Mouse (Mus musculus) stomach, embryonic 16.5 days (tissue): Measurements from ENCODE around the gene Tmem132b. TPM values are rescaled to one million over a fixed set of nuclear protein-coding genes. Genes with fewer than 3 reads are reported as not detected.

Source experiments
- ATAC-seq: fragments of 200-750 bp; cut with Nextera tagmentation; 2 replicates; pipeline ENCODE4 v1.8.0; 2017; ENCODE audit warnings: moderate number of reproducible peaks, moderate TSS enrichment; ENCODE audit not compliant: insufficient read depth, low FRiP score
- H3K27ac ChIP-seq: fragments of 300-500 bp; sonication (generic); 2 replicates; pipeline ENCODE4 v1.5.1; 2014; ENCODE audit warnings: low read length
- H3K27me3 ChIP-seq: fragments of 300-500 bp; sonication (generic); 2 replicates; pipeline ENCODE4 v1.6.1; 2014; ENCODE audit warnings: low read length, control low read depth, mixed read lengths; ENCODE audit not compliant: control insufficient read depth, insufficient read depth
- H3K36me3 ChIP-seq: fragments of 300-500 bp; sonication (generic); 2 replicates; pipeline ENCODE4 v1.6.1; 2014; ENCODE audit warnings: low read length; ENCODE audit not compliant: control insufficient read depth, insufficient read depth
- H3K4me1 ChIP-seq: fragments of 300-500 bp; sonication (generic); 2 replicates; pipeline ENCODE4 v1.6.1; 2014; ENCODE audit warnings: low read length, control low read depth, mixed read lengths; ENCODE audit not compliant: control insufficient read depth, insufficient read depth
- H3K4me2 ChIP-seq: fragments of 300-500 bp; sonication (generic); 2 replicates; pipeline ENCODE4 v1.6.1; 2014; ENCODE audit warnings: low read depth, low read length, mixed read lengths
- H3K4me3 ChIP-seq: fragments of 300-500 bp; sonication (generic); replicated peaks from 2 replicates; pipeline ENCODE4 v1.5.1; 2014; ENCODE audit warnings: mild to moderate bottlenecking, low read length
- H3K9ac ChIP-seq: fragments of 300-500 bp; sonication (generic); 2 replicates; pipeline ENCODE4 v1.6.1; 2014; ENCODE audit warnings: low read length
- H3K9me3 ChIP-seq: fragments of 300-500 bp; sonication (generic); replicated peaks from 2 replicates; pipeline ENCODE4 v1.6.1; 2016; ENCODE audit warnings: low read length, control low read depth; ENCODE audit not compliant: control insufficient read depth
- whole genome bisulfite sequencing: fragments of 180-500 bp; shearing (Covaris S2); extraction: QIAGEN DNeasy Blood & Tissue Kit; methylation state at CpG from one replicate; pipeline ENCODE4 v1.1.7; 2014; 5-methylcytosine and 5-hydroxymethylcytosine counted together
- polyA plus RNA-seq: library from polyadenylated mRNA; unstranded; fragments of >200 nt; fragmentation: Nextera tagmentation; extraction: Ambion mirVana; gene quantifications from 2 replicates; pipeline ENCODE4 v1.2.1, GENCODE M21; 2015

Tmem132b gene
- polyA plus RNA-seq, 1 experiment from 2014 or later: 0.26 TPM

GRCm38 (mm10) chr5:125505968-125506367, 25.6 kb upstream of the Tmem132b start:
- H3K4me3 ChIP-seq: no peak overlapping the region
- H3K27me3 ChIP-seq: no peaks in the 10 kb centered on the region
- H3K27ac ChIP-seq: no peak overlapping the region
- no peaks in the 10 kb centered on the region for H3K9me3 ChIP-seq
- no peak overlapping the region for H3K4me2 ChIP-seq
- no peaks in the 10 kb centered on the region for H3K4me1 ChIP-seq
- no peak for ATAC-seq
- no peak overlapping the region for H3K9ac ChIP-seq
- H3K36me3 ChIP-seq: peaks cover 29% of the 10 kb centered on the region
- 78% methylated on average over 15 of the region's 15 CpGs for WGBS

GRCm38 (mm10) chr5:125507582-125507981, 24.0 kb upstream of the Tmem132b start:
- Histone ChIP-seq H3K4me3 (no peak overlapping the region), H3K9ac (no peak overlapping the region), H3K27me3 (no peaks in the 10 kb centered on the region), H3K9me3 (no peaks in the 10 kb centered on the region), H3K4me1 (no peaks in the 10 kb centered on the region), H3K27ac (no peak overlapping the region), H3K36me3 (peaks cover 29% of the 10 kb centered on the region), H3K4me2 (no peak overlapping the region)
- WGBS: 89% methylated on average over 9 of the region's 9 CpGs
- ATAC-seq: no peak

DNA sequence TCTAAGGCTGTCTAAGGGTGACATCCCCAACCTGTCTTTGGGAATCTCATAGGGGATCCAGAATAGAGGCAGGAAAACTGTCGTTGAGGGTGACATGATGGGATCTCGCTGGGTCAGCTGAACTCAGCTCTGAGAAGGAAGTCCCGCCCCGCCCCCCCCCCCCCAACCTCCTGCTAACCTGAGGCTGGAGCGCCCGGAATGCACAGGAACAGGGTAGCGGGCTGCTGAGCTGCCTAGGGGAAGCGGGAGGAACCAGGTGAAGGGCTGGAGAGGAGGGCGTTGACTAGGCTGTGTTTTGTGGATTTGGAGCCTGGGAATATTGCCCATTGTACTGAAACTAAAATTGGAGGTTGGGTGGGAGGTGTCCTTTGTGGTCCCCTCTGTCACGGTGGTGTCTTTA, 23.6 kb upstream of the Tmem132b start:
- no peaks in the 10 kb centered on the region for H3K27me3 ChIP-seq
- H3K27ac ChIP-seq: no peak overlapping the region
- ATAC-seq: no peak
- H3K36me3 ChIP-seq: peaks cover 29% of the 10 kb centered on the region
- no peak overlapping the region for H3K9ac ChIP-seq
- WGBS: 89% methylated on average over 10 of the region's 10 CpGs
- H3K4me1 ChIP-seq: no peaks in the 10 kb centered on the region
- no peaks in the 10 kb centered on the region for H3K9me3 ChIP-seq
- H3K4me3 ChIP-seq: no peak overlapping the region
- H3K4me2 ChIP-seq: no peak overlapping the region

GRCm38 (mm10) chr5:125509541-125509940, 22.0 kb upstream of the Tmem132b start:
- no peak for ATAC-seq
- H3K9me3 ChIP-seq: no peaks in the 10 kb centered on the region
- no peaks in the 10 kb centered on the region for H3K27me3 ChIP-seq
- H3K4me1 ChIP-seq: no peaks in the 10 kb centered on the region
- H3K4me3 ChIP-seq: no peak overlapping the region
- 48% methylated on average over 5 of the region's 5 CpGs for WGBS
- H3K9ac ChIP-seq: no peak overlapping the region
- no peak overlapping the region for H3K4me2 ChIP-seq
- H3K36me3 ChIP-seq: peaks cover 26% of the 10 kb centered on the region
- no peak overlapping the region for H3K27ac ChIP-seq

DNA sequence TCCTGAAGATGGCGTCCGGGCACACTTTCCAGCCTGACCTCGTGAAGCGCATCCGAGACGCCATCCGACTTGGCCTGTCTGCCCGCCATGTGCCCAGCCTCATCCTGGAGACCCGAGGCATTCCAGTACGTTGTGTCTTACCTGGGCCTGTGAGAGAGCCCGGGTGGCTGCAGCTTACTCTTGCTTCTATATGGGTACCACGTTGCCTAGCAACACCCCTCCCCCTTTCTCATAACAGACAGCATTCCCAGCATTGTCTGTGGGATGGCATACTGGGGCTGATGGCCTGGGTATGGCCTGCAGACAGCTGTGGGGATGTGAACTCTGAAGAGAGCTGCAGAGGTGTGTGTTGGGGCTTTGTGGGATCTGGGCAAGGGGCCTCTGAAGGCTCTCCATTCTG, 16.6 kb upstream of the Tmem132b start:
- Histone ChIP-seq H3K4me3 (no peak overlapping the region), H3K9ac (no peak overlapping the region), H3K27ac (no peak overlapping the region), H3K9me3 (no peaks in the 10 kb centered on the region), H3K4me1 (no peaks in the 10 kb centered on the region), H3K36me3 (peaks cover 32% of the 10 kb centered on the region), H3K27me3 (no peaks in the 10 kb centered on the region), H3K4me2 (no peak overlapping the region)
- no peak for ATAC-seq
- WGBS: 88% methylated on average over 12 of the region's 12 CpGs

DNA sequence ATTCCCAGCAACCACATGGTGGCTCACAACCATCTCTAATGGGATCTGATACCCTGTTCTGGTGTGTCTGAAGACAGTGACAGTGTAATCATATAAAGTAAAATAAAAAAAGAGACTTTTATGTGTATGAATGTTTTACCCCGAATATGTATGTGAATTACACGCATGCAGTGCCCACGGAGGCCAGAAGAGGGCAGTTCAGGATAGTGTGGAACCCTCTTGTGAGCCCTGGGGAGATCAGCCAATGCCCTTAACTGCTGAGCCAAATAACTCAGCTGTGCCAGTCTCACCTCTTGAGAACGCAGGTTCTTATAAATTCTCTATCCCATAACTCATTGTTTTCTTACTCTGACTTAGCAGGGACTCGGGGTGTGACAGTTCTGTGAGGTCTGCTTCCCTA, 12.9 kb upstream of the Tmem132b start:
- no peaks in the 10 kb centered on the region for H3K9me3 ChIP-seq
- no peak overlapping the region for H3K9ac ChIP-seq
- H3K4me3 ChIP-seq: no peak overlapping the region
- peaks cover 26% of the 10 kb centered on the region; the same call in 1 of the 2 replicates for H3K36me3 ChIP-seq
- no peak overlapping the region for H3K4me2 ChIP-seq
- WGBS: 61% methylated on average over 5 of the region's 5 CpGs
- no peak overlapping the region for H3K27ac ChIP-seq
- H3K4me1 ChIP-seq: no peaks in the 10 kb centered on the region
- no peaks in the 10 kb centered on the region for H3K27me3 ChIP-seq
- ATAC-seq: no peak

DNA sequence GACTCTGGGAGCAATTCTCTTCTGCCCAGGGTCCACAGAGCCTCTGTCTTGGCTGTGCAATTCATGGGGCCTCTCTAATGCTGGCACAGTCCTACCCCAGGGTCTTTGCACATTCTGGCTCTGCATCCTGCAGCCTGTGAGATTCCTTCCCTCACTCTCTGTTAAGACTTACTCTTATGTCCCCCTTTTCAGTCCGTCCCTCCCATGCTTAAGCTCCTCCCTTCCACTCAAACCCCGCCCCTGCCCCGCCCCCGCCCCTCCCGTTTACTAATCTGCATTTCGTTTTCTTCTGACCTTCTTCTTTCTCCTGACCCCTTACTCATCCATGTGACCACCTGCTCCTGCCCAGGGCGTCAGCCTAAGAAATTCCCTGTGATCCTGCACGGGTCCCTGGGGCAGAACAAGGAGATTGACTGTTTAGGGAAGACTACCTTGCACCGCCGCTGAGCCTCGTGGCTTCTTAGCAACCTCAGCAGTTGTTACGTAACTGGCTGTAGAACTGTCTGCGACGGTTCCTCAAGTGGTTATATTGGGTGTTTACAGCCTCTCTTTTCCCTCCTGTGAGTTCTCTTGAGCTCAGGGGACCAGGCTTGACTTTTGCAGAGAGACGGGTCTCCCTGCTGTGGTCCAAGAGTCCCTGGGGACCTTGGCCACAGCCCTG, 10.5 kb upstream of the Tmem132b start:
- Histone ChIP-seq H3K9ac (no peak overlapping the region), H3K4me2 (no peak overlapping the region), H3K4me1 (no peaks in the 10 kb centered on the region), H3K27me3 (no peaks in the 10 kb centered on the region), H3K36me3 (peaks cover 15% of the 10 kb centered on the region; the same call in 1 of the 2 replicates), H3K4me3 (no peak overlapping the region), H3K9me3 (no peaks in the 10 kb centered on the region), H3K27ac (no peak overlapping the region)
- no peak for ATAC-seq
- 19% methylated on average over 15 of the region's 15 CpGs for WGBS

DNA sequence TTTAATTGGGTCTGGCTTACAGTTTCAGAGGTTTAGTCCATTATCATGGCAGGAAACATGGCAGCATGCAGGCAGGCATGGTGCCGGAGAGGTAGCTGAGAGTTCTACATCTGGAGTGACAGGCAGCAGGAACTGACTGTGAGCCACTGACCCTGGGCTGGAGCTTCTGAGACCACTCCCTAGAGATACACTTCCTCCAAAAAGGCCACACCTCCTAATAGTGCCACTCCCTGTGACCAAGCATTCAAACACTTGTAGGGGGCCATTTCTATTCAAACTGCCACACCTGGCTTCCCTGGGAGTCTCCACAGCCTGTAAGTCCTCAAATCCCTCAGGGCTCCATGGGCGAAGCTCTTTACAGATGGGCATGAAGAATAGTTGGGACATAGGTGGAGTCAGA, 8.2 kb upstream of the Tmem132b start:
- Histone ChIP-seq H3K4me2 (no peak overlapping the region), H3K9me3 (0 out of 2 replicates have a peak, but pooled peaks cover 6% of the 10 kb centered on the region), H3K9ac (no peak overlapping the region), H3K27me3 (no peaks in the 10 kb centered on the region; the same call in 1 of the 2 replicates), H3K36me3 (no peaks in the 10 kb centered on the region), H3K27ac (no peak overlapping the region), H3K4me1 (no peaks in the 10 kb centered on the region), H3K4me3 (no peak overlapping the region)
- ATAC-seq: no peak
- WGBS: 81% methylated on average over 2 of the region's 2 CpGs

DNA sequence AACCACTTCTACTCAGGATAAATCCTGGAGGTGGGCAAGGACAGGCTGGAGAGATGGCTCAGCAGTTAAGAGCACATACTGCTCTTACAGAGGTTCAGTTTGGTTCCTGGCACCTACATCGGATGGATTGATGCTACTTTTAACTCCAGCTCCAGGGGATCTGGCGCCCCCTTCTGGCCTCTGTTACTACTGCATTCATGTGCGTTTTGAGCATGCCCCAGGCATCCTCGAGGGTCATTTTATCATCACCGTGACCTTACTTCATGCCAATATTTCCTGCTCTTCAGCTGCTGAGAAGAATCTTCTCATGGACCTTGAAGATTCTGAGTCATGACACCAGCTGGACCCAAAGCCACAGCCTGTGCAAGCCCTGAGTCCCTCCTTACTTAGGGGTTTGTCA, 6.1 kb upstream of the Tmem132b start:
- Histone ChIP-seq H3K27ac (no peak overlapping the region), H3K4me1 (no peaks in the 10 kb centered on the region)
- ATAC-seq: no peak

More for the DNA sequence above, 6.1 kb upstream of the Tmem132b start:
- Histone ChIP-seq H3K27me3 (peaks cover 14% of the 10 kb centered on the region), H3K36me3 (no peaks in the 10 kb centered on the region), H3K9me3 (0 out of 2 replicates have a peak, but pooled peaks cover 6% of the 10 kb centered on the region), H3K4me2 (no peak overlapping the region), H3K9ac (no peak overlapping the region), H3K4me3 (no peak overlapping the region)
- WGBS: 50% methylated on average over 5 of the region's 5 CpGs
